Mouse (Mus musculus): ENCODE measurements around the gene Snx5. TPM values are rescaled to one million over a fixed set of nuclear protein-coding genes. Genes with fewer than 3 reads are reported as not detected.

Gene Snx5
- polyA plus RNA-seq, 1 experiment from 2014 or later: 55.2 TPM

DNA sequence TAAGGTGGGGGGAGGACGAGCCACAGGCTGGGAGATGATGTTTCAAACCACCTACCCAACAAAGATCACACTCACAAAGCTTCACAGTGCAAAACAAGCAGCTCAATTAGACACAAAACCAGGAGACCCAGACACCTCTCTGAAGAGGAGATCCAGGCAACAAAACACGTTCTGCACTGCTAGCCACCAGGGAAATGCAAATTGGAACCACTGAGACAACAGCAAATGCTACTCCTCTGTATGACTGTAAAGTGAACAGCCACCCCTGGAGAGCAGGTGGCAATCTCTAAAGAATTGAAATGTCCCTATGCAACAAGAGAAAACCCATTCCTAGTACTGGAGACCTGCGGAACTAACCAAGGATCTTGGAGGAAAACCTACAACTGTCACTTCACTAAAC is 37.2 kb downstream of the Snx5 start:
- 60% methylated on average over 3 of the region's 3 CpGs for WGBS
- no peak overlapping the region for H3K4me3 ChIP-seq (replicated peaks; ENCODE audit: low read length)
- H3K27ac ChIP-seq (ENCODE audit: low read length): no peak overlapping the region
- no peak overlapping the region for H3K4me2 ChIP-seq (ENCODE audit: low read length)
- H3K36me3 ChIP-seq (ENCODE audit: control insufficient read depth, insufficient read depth): no peaks in the 10 kb centered on the region
- no peaks in the 10 kb centered on the region for H3K9me3 ChIP-seq (ENCODE audit: control insufficient read depth, low read length)
- no peaks in the 10 kb centered on the region for H3K27me3 ChIP-seq (replicated peaks; ENCODE audit: control insufficient read depth, insufficient read depth, low read length)
- H3K4me1 ChIP-seq (replicated peaks; ENCODE audit: control insufficient read depth, insufficient read depth, low read length): no peaks in the 10 kb centered on the region
- no peak for ATAC-seq
- no peak overlapping the region for H3K9ac ChIP-seq (replicated peaks; ENCODE audit: low read depth, low read length)

DNA sequence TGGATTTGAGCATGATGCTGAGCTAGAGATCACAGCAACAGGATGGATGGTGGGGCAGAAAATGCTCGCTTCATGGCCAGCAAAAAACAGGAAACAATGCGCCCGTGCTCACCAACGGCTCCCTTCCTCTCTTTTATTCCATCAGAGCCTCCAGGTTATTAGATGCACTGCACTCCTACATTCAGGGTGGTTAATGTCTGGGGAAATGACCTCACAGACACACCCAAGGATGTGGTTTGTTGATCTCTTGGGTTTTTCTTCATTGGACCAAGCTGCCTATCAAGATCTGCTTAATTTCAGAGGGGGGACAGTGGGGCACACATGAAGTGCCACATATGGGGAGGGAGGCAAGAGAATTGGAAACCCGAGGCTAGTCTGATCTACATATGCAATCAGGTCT is 39.6 kb downstream of the Snx5 start:
- Histone ChIP-seq H3K36me3 (ENCODE audit: control insufficient read depth, insufficient read depth) (no peaks in the 10 kb centered on the region), H3K4me2 (ENCODE audit: low read length) (no peak overlapping the region), H3K9me3 (ENCODE audit: control insufficient read depth, low read length) (peaks cover 2% of the 10 kb centered on the region; the same call in 1 of the 2 replicates), H3K27me3 (replicated peaks; ENCODE audit: control insufficient read depth, insufficient read depth, low read length) (no peaks in the 10 kb centered on the region), H3K27ac (ENCODE audit: low read length) (no peak overlapping the region), H3K4me3 (replicated peaks; ENCODE audit: low read length) (no peak overlapping the region), H3K4me1 (replicated peaks; ENCODE audit: control insufficient read depth, insufficient read depth, low read length) (no peaks in the 10 kb centered on the region), H3K9ac (replicated peaks; ENCODE audit: low read depth, low read length) (no peak overlapping the region)
- WGBS: 70% methylated on average over 5 of the region's 5 CpGs
- no peak for ATAC-seq

DNA sequence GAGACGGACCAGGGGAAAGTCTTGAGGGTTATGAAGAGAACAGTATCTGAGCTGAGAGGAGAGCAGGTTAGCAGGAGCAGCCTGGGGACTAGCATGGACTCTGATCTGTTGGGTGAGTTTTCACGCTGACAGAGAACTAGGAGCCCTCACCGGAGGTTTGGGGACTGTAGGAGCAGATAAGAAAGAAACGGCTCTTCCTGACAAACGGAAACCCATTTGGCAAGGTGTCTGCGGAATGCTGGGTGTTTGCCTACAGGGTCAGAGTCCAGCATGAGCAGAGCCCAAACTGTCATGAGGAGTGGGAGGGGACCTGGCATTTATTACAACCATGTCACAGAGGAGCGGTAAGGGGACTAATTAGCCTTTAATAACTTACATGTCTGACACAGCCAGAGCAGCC is 40.2 kb downstream of the Snx5 start:
- H3K36me3 ChIP-seq (ENCODE audit: control insufficient read depth, insufficient read depth): no peaks in the 10 kb centered on the region
- no peak for ATAC-seq

DNA sequence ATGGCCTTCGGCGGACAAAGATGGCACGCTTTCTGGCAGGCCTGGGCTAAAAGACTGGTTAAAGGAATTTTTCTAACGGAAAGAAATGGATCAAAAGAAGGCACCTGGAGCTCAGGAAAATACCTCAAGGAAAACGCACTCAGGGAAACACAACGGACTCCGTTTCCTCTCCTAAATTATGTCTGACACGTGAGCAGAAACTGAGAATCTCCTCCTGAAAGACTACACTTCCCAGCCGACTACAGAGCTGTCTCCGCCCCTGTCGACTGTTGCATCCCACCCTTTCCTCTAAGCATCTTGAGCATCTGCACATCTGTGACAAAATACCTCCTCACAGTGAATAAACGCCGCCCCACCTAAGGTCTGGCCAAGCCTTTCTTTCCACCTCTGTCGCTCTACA is 41.1 kb downstream of the Snx5 start:
- H3K4me3 ChIP-seq (replicated peaks; ENCODE audit: low read length): no peak overlapping the region
- H3K27me3 ChIP-seq (replicated peaks; ENCODE audit: control insufficient read depth, insufficient read depth, low read length): no peaks in the 10 kb centered on the region
- no peak overlapping the region for H3K27ac ChIP-seq (ENCODE audit: low read length)
- WGBS: 88% methylated on average over 14 of the region's 14 CpGs
- no peak for ATAC-seq
- H3K4me2 ChIP-seq (ENCODE audit: low read length): no peak overlapping the region
- H3K4me1 ChIP-seq (replicated peaks; ENCODE audit: control insufficient read depth, insufficient read depth, low read length): no peaks in the 10 kb centered on the region
- peaks cover 2% of the 10 kb centered on the region; the same call in 1 of the 2 replicates for H3K9me3 ChIP-seq (ENCODE audit: control insufficient read depth, low read length)
- H3K36me3 ChIP-seq (ENCODE audit: control insufficient read depth, insufficient read depth): no peaks in the 10 kb centered on the region
- no peak overlapping the region for H3K9ac ChIP-seq (replicated peaks; ENCODE audit: low read depth, low read length)

More for the DNA sequence above, 40.2 kb downstream of the Snx5 start:
- Histone ChIP-seq H3K9ac (replicated peaks; ENCODE audit: low read depth, low read length) (no peak overlapping the region), H3K4me2 (ENCODE audit: low read length) (no peak overlapping the region), H3K9me3 (ENCODE audit: control insufficient read depth, low read length) (peaks cover 2% of the 10 kb centered on the region; the same call in 1 of the 2 replicates), H3K4me1 (replicated peaks; ENCODE audit: control insufficient read depth, insufficient read depth, low read length) (no peaks in the 10 kb centered on the region), H3K4me3 (replicated peaks; ENCODE audit: low read length) (no peak overlapping the region), H3K27ac (ENCODE audit: low read length) (no peak overlapping the region), H3K27me3 (replicated peaks; ENCODE audit: control insufficient read depth, insufficient read depth, low read length) (no peaks in the 10 kb centered on the region)
- WGBS: 83% methylated on average over 7 of the region's 7 CpGs

DNA sequence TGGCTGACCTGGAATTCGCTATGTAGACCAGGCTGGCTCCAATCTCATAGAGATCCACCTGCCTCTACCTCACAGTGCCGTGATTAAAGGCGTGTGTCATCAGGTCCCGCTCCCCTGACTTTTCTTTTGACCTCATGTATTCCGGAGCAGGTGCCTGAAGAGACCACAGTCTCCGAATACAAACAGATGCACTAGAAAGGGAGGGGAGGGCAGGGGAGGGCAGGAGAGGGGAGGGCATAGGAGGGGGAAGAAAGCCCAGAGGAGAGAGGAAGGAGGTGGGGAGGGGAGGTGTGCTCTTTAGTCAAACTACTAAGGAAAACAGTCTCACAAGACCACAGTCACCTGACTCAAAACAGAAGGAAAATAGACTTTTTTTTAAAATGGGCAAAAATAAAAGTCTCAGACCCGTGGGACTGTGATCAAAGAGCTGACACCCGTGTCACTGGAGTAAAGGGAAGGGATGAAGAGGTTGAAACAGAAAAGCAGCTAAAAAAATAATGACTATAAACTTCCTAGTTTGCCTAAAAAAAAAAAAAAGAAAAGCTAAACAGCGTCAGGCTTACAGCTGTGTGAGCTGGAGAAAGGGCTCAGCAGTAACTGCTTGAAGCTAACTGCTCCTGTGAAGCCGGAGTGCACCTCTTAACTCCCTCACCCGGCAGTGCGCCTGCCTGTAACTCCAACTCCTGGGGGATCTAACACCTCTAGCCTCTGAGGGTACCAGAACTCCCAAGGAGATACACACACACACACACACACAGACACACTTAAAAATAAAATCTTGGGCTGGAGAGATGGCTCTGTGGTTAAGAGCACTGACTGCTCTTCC is 42.0 kb downstream of the Snx5 start:
- no peak overlapping the region for H3K4me2 ChIP-seq (ENCODE audit: low read length)
- H3K9me3 ChIP-seq (ENCODE audit: control insufficient read depth, low read length): peaks cover 2% of the 10 kb centered on the region; the same call in 1 of the 2 replicates
- no peak overlapping the region for H3K9ac ChIP-seq (replicated peaks; ENCODE audit: low read depth, low read length)
- no peak for ATAC-seq
- no peaks in the 10 kb centered on the region for H3K27me3 ChIP-seq (replicated peaks; ENCODE audit: control insufficient read depth, insufficient read depth, low read length)
- no peak overlapping the region for H3K27ac ChIP-seq (ENCODE audit: low read length)
- WGBS: 82% methylated on average over 12 of the region's 12 CpGs
- no peak overlapping the region for H3K4me3 ChIP-seq (replicated peaks; ENCODE audit: low read length)
- no peaks in the 10 kb centered on the region for H3K4me1 ChIP-seq (replicated peaks; ENCODE audit: control insufficient read depth, insufficient read depth, low read length)
- no peaks in the 10 kb centered on the region for H3K36me3 ChIP-seq (ENCODE audit: control insufficient read depth, insufficient read depth)

DNA sequence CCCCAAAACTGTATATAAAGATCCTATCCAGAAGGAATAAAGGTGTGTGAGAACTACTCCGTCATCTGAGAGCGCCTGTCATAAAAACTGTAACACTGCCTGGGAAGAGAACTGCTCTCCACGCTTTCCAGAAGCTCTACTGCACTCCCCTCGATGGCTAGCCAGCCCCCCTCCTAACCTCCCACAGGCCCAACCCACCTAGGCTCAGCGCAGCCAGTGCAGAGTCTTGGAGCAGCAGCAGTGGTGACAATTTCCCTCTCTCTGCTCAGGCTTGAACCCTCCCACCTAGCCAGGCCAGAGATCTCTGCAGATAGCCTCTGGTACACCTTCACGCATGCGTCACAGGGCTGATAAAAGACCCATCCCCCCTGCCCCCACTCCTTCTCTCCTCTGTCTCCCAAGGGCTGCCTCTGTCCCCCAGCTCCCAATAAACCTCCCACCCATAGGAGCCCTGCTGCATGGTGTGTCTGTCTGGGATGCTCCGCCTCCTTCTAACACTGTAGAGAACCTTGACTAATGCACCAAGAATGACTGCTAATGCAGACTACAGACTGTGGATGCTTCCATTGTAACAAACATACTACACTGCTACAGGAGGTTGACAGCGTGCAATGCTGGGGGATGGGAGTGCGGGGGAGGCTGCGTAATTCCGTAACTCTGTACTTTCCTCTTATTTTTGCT is 43.7 kb downstream of the Snx5 start:
- no peaks in the 10 kb centered on the region for H3K27me3 ChIP-seq (replicated peaks; ENCODE audit: control insufficient read depth, insufficient read depth, low read length)
- H3K4me2 ChIP-seq (ENCODE audit: low read length): no peak overlapping the region
- H3K4me3 ChIP-seq (replicated peaks; ENCODE audit: low read length): no peak overlapping the region
- H3K9me3 ChIP-seq (ENCODE audit: control insufficient read depth, low read length): peaks cover 2% of the 10 kb centered on the region; the same call in 1 of the 2 replicates
- H3K4me1 ChIP-seq (replicated peaks; ENCODE audit: control insufficient read depth, insufficient read depth, low read length): no peaks in the 10 kb centered on the region
- 89% methylated on average over 12 of the region's 12 CpGs for WGBS
- no peak for ATAC-seq
- no peak overlapping the region for H3K9ac ChIP-seq (replicated peaks; ENCODE audit: low read depth, low read length)
- H3K27ac ChIP-seq (ENCODE audit: low read length): no peak overlapping the region
- no peaks in the 10 kb centered on the region for H3K36me3 ChIP-seq (ENCODE audit: control insufficient read depth, insufficient read depth)

DNA sequence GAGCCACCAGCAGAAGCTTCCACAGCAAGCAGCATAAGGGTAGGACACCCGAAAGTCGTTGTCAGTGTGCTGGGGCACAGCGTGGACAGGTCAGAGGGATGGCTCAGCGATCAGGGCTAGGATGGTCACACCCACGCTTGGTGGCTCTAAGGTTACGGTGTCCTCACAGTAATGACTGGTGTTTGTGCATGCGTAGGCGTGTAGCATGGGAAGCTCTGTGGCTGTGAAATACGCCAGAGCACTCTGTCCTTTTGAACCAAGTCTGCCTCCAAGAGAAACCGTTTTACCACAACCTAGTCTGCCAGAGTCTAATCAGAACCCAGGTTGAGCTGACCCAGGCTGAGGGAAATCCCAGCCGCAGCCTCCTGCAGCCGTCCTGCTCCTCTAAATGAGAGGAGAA is 46.4 kb downstream of the Snx5 start:
- H3K36me3 ChIP-seq (ENCODE audit: control insufficient read depth, insufficient read depth): no peaks in the 10 kb centered on the region
- WGBS: 74% methylated on average over 12 of the region's 12 CpGs
- no peak overlapping the region for H3K4me2 ChIP-seq (ENCODE audit: low read length)
- H3K4me3 ChIP-seq (replicated peaks; ENCODE audit: low read length): no peak overlapping the region
- no peak overlapping the region for H3K27ac ChIP-seq (ENCODE audit: low read length)
- H3K27me3 ChIP-seq (replicated peaks; ENCODE audit: control insufficient read depth, insufficient read depth, low read length): no peaks in the 10 kb centered on the region
- H3K9ac ChIP-seq (replicated peaks; ENCODE audit: low read depth, low read length): no peak overlapping the region
- H3K4me1 ChIP-seq (replicated peaks; ENCODE audit: control insufficient read depth, insufficient read depth, low read length): no peaks in the 10 kb centered on the region
- H3K9me3 ChIP-seq (ENCODE audit: control insufficient read depth, low read length): peaks cover 2% of the 10 kb centered on the region; the same call in 1 of the 2 replicates
- no peak for ATAC-seq

DNA sequence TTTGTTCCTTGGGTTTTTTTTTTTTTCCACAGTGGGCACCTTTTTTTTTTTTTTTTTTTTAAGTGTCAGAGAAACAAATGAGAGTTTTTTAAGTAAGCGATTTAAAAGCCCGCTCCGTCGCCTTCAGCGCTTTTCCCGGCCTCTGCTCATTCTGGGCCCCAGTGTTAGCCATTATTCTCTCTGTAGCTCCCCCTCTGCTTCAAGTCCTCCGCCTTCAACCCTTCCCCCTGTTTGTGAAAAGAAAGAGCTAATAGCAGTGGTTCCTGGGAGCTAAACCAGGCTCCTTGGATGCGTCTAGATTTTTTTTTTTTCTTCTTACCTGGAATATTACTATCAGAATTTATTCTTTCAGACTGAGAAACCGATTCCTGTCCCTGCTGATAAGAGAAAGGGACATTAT is 55.1 kb downstream of the Snx5 start:
- Histone ChIP-seq H3K27me3 (replicated peaks; ENCODE audit: control insufficient read depth, insufficient read depth, low read length) (no peaks in the 10 kb centered on the region), H3K27ac (ENCODE audit: low read length) (no peak overlapping the region), H3K4me2 (ENCODE audit: low read length) (no peak overlapping the region), H3K4me1 (replicated peaks; ENCODE audit: control insufficient read depth, insufficient read depth, low read length) (peaks cover 5% of the 10 kb centered on the region; the same call in 1 of the 2 replicates), H3K36me3 (ENCODE audit: control insufficient read depth, insufficient read depth) (no peaks in the 10 kb centered on the region), H3K4me3 (replicated peaks; ENCODE audit: low read length) (no peak overlapping the region), H3K9me3 (ENCODE audit: control insufficient read depth, low read length) (no peaks in the 10 kb centered on the region), H3K9ac (replicated peaks; ENCODE audit: low read depth, low read length) (no peak overlapping the region)
- 22% methylated on average over 9 of the region's 9 CpGs for WGBS
- ATAC-seq: 0 out of 2 replicates have a peak, but pooled peaks have one; percentile 36

DNA sequence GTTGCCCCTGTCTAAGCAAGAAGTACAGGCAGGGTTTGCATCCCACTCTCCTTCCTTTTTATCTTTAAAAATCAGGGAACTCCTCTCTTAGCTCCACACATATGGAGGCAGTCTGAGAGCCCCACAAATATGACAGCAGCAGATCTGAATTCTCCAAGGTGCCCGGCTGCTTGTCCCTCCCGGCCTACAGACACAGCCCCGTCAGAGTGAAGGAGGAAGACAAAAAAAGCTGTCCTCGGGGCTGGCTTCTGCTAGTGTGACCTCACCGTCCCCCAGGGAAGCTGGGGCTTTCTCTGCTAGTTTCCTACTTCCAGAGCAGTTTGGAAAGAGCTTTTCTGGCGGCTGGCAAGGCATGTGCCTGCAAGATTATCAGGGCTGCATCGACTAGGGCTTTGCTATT is 55.5 kb downstream of the Snx5 start:
- 5% methylated on average over 7 of the region's 7 CpGs for WGBS
- no peak overlapping the region; the same call in 1 of the 2 replicates for H3K9ac ChIP-seq (replicated peaks; ENCODE audit: low read depth, low read length)
- H3K36me3 ChIP-seq (ENCODE audit: control insufficient read depth, insufficient read depth): no peaks in the 10 kb centered on the region
- H3K4me2 ChIP-seq (ENCODE audit: low read length): no peak overlapping the region
- no peaks in the 10 kb centered on the region for H3K9me3 ChIP-seq (ENCODE audit: control insufficient read depth, low read length)
- peak; percentile 43; the same call in 1 of the 2 replicates for ATAC-seq
- no peak overlapping the region for H3K27ac ChIP-seq (ENCODE audit: low read length)
- peaks cover 5% of the 10 kb centered on the region; the same call in 1 of the 2 replicates for H3K4me1 ChIP-seq (replicated peaks; ENCODE audit: control insufficient read depth, insufficient read depth, low read length)
- H3K4me3 ChIP-seq (replicated peaks; ENCODE audit: low read length): no peak overlapping the region
- no peaks in the 10 kb centered on the region for H3K27me3 ChIP-seq (replicated peaks; ENCODE audit: control insufficient read depth, insufficient read depth, low read length)
